Mouse (Mus musculus) embryonic facial prominence, embryonic 15.5 days (tissue): ENCODE data around the gene Ccdc81. TPM values are rescaled to one million over a fixed set of nuclear protein-coding genes. Genes with fewer than 3 reads are reported as not detected.

Experiments used
- ATAC-seq: fragments of 200-750 bp; cut with Nextera tagmentation; 2 replicates; pipeline ENCODE4 v1.8.0; 2017; ENCODE audit warnings: low read depth, moderate TSS enrichment; ENCODE audit not compliant: insufficient number of reproducible peaks, low FRiP score, low TSS enrichment
- H3K27ac ChIP-seq: fragments of 300-500 bp; sonication (generic); replicated peaks from 2 replicates; pipeline ENCODE4 v1.5.1; 2015; ENCODE audit warnings: mild to moderate bottlenecking, inconsistent platforms
- H3K27me3 ChIP-seq: fragments of 300-500 bp; sonication (generic); 2 replicates; pipeline ENCODE4 v1.6.1; 2015; ENCODE audit warnings: inconsistent platforms
- H3K36me3 ChIP-seq: fragments of 300-500 bp; sonication (generic); 2 replicates; pipeline ENCODE4 v1.6.1; 2015; ENCODE audit warnings: mild to moderate bottlenecking, inconsistent platforms
- H3K4me1 ChIP-seq: fragments of 300-500 bp; sonication (generic); 2 replicates; pipeline ENCODE4 v1.6.1; 2015; ENCODE audit warnings: inconsistent platforms
- H3K4me2 ChIP-seq: fragments of 300-500 bp; sonication (generic); replicated peaks from 2 replicates; pipeline ENCODE4 v1.6.1; 2015; ENCODE audit warnings: mild to moderate bottlenecking, inconsistent platforms
- H3K4me3 ChIP-seq: fragments of 300-500 bp; sonication (generic); replicated peaks from 2 replicates; pipeline ENCODE4 v1.5.1; 2015; ENCODE audit warnings: mild to moderate bottlenecking, inconsistent platforms
- H3K9ac ChIP-seq: fragments of 300-500 bp; sonication (generic); 2 replicates; pipeline ENCODE4 v1.6.1; 2015; ENCODE audit warnings: inconsistent platforms
- H3K9me3 ChIP-seq: fragments of 300-500 bp; sonication (generic); replicated peaks from 2 replicates; pipeline ENCODE4 v1.6.1; 2016; ENCODE audit warnings: inconsistent platforms
- WGBS: fragments of 180-500 bp; shearing (Covaris S2); methylation state at CpG from one replicate; pipeline ENCODE4 v1.1.7; 2015; 5-methylcytosine and 5-hydroxymethylcytosine counted together
- polyA plus RNA-seq: library from polyadenylated mRNA; unstranded; fragments of >200 nt; fragmentation: Nextera tagmentation; extraction: Ambion mirVana; gene quantifications from 2 replicates; pipeline ENCODE4 v1.2.1, GENCODE M21; 2015

Ccdc81 gene
- polyA plus RNA-seq, 1 experiment from 2014 or later, result 2.0 TPM

GRCm38 (mm10) chr7:89837841-89838240, 65.6 kb downstream of the Ccdc81 start:
- Histone ChIP-seq H3K4me1 (peaks cover 11% of the 10 kb centered on the region; the same call in 1 of the 2 replicates), H3K9ac (no peak overlapping the region), H3K36me3 (no peaks in the 10 kb centered on the region), H3K4me2 (no peak overlapping the region), H3K27me3 (no peaks in the 10 kb centered on the region), H3K4me3 (no peak overlapping the region), H3K9me3 (no peaks in the 10 kb centered on the region), H3K27ac (no peak overlapping the region)
- 61% methylated on average over 4 of the region's 4 CpGs for WGBS
- no peak for ATAC-seq

- WGBS, result 93% methylated on average over 7 of the region's 7 CpGs
- no peak overlapping the region for H3K4me2 ChIP-seq
- H3K36me3 ChIP-seq, result no peaks in the 10 kb centered on the region
- peaks cover 11% of the 10 kb centered on the region; the same call in 1 of the 2 replicates for H3K4me1 ChIP-seq
- H3K27me3 ChIP-seq, result no peaks in the 10 kb centered on the region
- no peaks in the 10 kb centered on the region for H3K9me3 ChIP-seq
- ATAC-seq, result no peak
- H3K4me3 ChIP-seq, result no peak overlapping the region
- H3K27ac ChIP-seq, result no peak overlapping the region
- H3K9ac ChIP-seq, result no peak overlapping the region
These were observed 66.8 kb downstream of the Ccdc81 start for GRCm38 (mm10) chr7:89836676-89837075.

DNA sequence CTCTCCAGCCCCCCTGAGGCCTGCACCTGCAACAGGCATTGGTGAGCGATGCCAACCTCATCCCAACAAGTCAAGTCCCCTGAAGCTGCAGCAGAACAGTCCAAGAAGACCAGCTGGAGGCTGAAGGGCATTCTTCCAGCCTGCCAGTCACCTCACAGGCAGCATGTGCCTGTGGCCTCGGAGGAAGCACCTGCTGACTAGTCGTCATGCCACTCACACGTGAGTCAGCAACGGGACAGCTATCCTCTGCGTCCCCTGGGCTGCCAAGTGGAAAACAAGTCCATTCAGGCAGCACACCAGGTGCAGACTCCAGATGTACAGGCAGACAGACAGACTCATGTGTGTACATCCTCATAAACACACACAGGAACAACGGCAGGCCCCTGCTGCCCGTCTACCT, 67.9 kb downstream of the Ccdc81 start:
- no peak for ATAC-seq
- no peak overlapping the region for H3K9ac ChIP-seq
- H3K4me1 ChIP-seq, result peaks cover 11% of the 10 kb centered on the region; the same call in 1 of the 2 replicates
- no peak overlapping the region for H3K4me3 ChIP-seq
- WGBS, result 61% methylated on average over 8 of the region's 8 CpGs
- H3K9me3 ChIP-seq, result no peaks in the 10 kb centered on the region
- no peak overlapping the region for H3K4me2 ChIP-seq
- H3K27ac ChIP-seq, result no peak overlapping the region
- H3K27me3 ChIP-seq, result no peaks in the 10 kb centered on the region
- H3K36me3 ChIP-seq, result no peaks in the 10 kb centered on the region

DNA sequence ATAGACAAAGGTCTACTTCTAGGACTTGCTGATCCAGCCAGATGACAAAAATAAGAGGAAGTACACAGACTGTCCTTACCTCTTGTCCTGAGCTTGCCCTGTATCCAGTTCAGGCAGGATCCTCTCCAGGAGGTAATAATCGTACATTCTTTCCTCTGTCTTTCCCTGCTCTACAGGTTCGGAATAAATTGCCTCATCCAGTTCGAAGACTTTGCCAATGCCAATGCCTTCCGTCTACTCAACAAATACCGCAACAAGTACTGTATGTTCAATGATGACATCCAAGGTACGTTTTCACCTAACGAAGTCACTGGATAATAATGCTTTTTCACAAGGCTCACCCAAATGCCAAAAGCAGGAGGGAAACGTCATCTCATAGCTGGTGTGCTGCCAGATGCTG, 69.9 kb downstream of the Ccdc81 start:
- no peak for ATAC-seq
- Histone ChIP-seq H3K4me1 (0 out of 2 replicates have a peak, but pooled peaks cover 10% of the 10 kb centered on the region), H3K4me3 (no peak overlapping the region), H3K9ac (no peak overlapping the region), H3K9me3 (no peaks in the 10 kb centered on the region), H3K27ac (no peak overlapping the region), H3K4me2 (no peak overlapping the region), H3K36me3 (no peaks in the 10 kb centered on the region), H3K27me3 (no peaks in the 10 kb centered on the region)
- 81% methylated on average over 8 of the region's 8 CpGs for WGBS

GRCm38 (mm10) chr7:89829201-89829600, 74.2 kb downstream of the Ccdc81 start:
- ATAC-seq, result no peak
- peaks cover 6% of the 10 kb centered on the region; the same call in 1 of the 2 replicates for H3K4me1 ChIP-seq
- H3K36me3 ChIP-seq, result no peaks in the 10 kb centered on the region
- no peak overlapping the region for H3K4me2 ChIP-seq
- no peak overlapping the region for H3K27ac ChIP-seq
- no peaks in the 10 kb centered on the region for H3K9me3 ChIP-seq
- WGBS, result 59% methylated on average over 7 of the region's 7 CpGs
- H3K4me3 ChIP-seq, result no peak overlapping the region
- H3K27me3 ChIP-seq, result no peaks in the 10 kb centered on the region
- no peak overlapping the region for H3K9ac ChIP-seq

DNA sequence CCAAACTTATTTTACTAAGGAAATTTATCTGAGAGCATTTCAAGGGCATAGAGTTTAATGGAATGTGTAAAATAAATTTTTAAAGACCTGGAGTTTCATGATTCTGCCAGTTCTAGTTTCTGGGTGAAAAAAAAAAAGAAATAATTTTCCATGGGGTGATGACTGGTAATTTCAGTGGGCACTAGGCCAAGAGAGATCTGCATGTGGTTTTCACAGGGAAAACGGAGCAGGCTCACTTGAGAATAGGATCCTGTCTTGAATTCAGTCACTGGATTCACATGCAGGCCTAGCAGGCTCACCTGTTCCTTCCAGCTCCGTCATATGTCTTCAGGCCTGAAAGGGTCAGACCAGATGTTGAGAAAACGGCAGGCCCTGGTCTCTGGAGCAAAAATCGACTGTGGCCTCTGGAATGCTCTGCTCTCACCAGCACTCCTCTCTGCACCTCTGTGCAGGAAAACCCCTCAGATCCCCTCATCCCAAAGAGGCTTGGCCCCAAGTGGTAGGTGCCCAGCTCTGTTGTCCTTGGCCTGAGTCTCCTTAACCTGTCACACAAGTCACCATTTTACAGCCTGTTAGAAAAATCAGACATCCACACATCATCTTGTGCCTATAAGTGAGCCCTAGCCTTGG, 74.9 kb downstream of the Ccdc81 start:
- 38% methylated on average over 4 of the region's 4 CpGs for WGBS
- H3K4me3 ChIP-seq, result no peak overlapping the region
- peaks cover 6% of the 10 kb centered on the region; the same call in 1 of the 2 replicates for H3K4me1 ChIP-seq
- no peaks in the 10 kb centered on the region for H3K27me3 ChIP-seq
- H3K27ac ChIP-seq, result no peak overlapping the region
- H3K9ac ChIP-seq, result no peak overlapping the region
- no peak overlapping the region for H3K4me2 ChIP-seq
- H3K9me3 ChIP-seq, result no peaks in the 10 kb centered on the region
- no peaks in the 10 kb centered on the region for H3K36me3 ChIP-seq
- no peak for ATAC-seq

Other genes starting within 250 kb of the Ccdc81 start
- gene Hikeshi, start 37.6 kb upstream of the Ccdc81 start, polyA plus RNA-seq, result 124 TPM in 2 replicates
- gene Eed, start 77.4 kb upstream of the Ccdc81 start, polyA plus RNA-seq, result 64.2 and 73.2 TPM in 2 replicates
- gene Picalm, start 226.6 kb upstream of the Ccdc81 start, polyA plus RNA-seq, result 41.8 and 44.7 TPM in 2 replicates